Mouse (Mus musculus) heart, embryonic 11.5 days (tissue): Measurements from ENCODE around the gene Rnf145. TPM values are rescaled to one million over a fixed set of nuclear protein-coding genes. Genes with fewer than 3 reads are reported as not detected.

Source experiments
- ATAC-seq: fragments of 200-750 bp; cut with Nextera tagmentation; replicated peaks from 2 replicates; pipeline ENCODE4 v1.8.0; 2017; ENCODE audit warnings: moderate library complexity; ENCODE audit not compliant: insufficient number of reproducible peaks, low FRiP score, low TSS enrichment
- H3K27ac ChIP-seq: fragments of 300-500 bp; sonication (generic); 2 replicates; pipeline ENCODE4 v1.5.1; 2014; ENCODE audit warnings: mild to moderate bottlenecking, low read depth, low read length
- H3K27me3 ChIP-seq: fragments of 300-500 bp; sonication (generic); 2 replicates; pipeline ENCODE4 v1.6.1; 2014; ENCODE audit warnings: mild to moderate bottlenecking, low read length, mixed read lengths; ENCODE audit not compliant: control insufficient read depth, insufficient read depth
- H3K36me3 ChIP-seq: fragments of 300-500 bp; sonication (generic); 2 replicates; pipeline ENCODE4 v1.6.1; 2014; ENCODE audit warnings: mild to moderate bottlenecking, low read length, moderate library complexity, mixed read lengths; ENCODE audit not compliant: control insufficient read depth, insufficient read depth
- H3K4me1 ChIP-seq: fragments of 300-500 bp; sonication (generic); 2 replicates; pipeline ENCODE4 v1.6.1; 2014; ENCODE audit warnings: low read length; ENCODE audit not compliant: control insufficient read depth, insufficient read depth
- H3K4me2 ChIP-seq: fragments of 300-500 bp; sonication (generic); 2 replicates; pipeline ENCODE4 v1.6.1; 2014; ENCODE audit warnings: mild to moderate bottlenecking, moderate library complexity
- H3K4me3 ChIP-seq: fragments of 300-500 bp; sonication (generic); 2 replicates; pipeline ENCODE4 v1.5.1; 2014; ENCODE audit warnings: low read depth, low read length
- H3K9ac ChIP-seq: fragments of 300-500 bp; sonication (generic); 2 replicates; pipeline ENCODE4 v1.6.1; 2014; ENCODE audit warnings: mild to moderate bottlenecking, low read depth, low read length, moderate library complexity
- H3K9me3 ChIP-seq: fragments of 300-500 bp; sonication (generic); replicated peaks from 2 replicates; pipeline ENCODE4 v1.6.1; 2016; ENCODE audit warnings: low read length; ENCODE audit not compliant: control insufficient read depth
- WGBS: fragments of 180-500 bp; shearing (Covaris S2); extraction: QIAGEN DNeasy Blood & Tissue Kit; methylation state at CpG from one replicate; pipeline ENCODE4 v1.1.7; 2014; ENCODE audit not compliant: insufficient replicate concordance; 5-methylcytosine and 5-hydroxymethylcytosine counted together
- polyA plus RNA-seq: library from polyadenylated mRNA; unstranded; fragments of >200 nt; fragmentation: Nextera tagmentation; extraction: Ambion mirVana; gene quantifications from 2 replicates; pipeline ENCODE4 v1.2.1, GENCODE M21; 2014

The Rnf145 gene
- polyA plus RNA-seq, 1 experiment from 2014 or later, result 60.4 TPM

- Histone ChIP-seq H3K4me1 (peaks cover 4% of the 10 kb centered on the region; the same call in 1 of the 2 replicates), H3K4me3 (no peak overlapping the region), H3K9ac (no peak overlapping the region), H3K27me3 (no peaks in the 10 kb centered on the region), H3K4me2 (peak overlapping the region; percentile 44), H3K36me3 (peaks cover 32% of the 10 kb centered on the region), H3K9me3 (no peaks in the 10 kb centered on the region), H3K27ac (peak overlapping the region; percentile 73)
- ATAC-seq, result no peak
- WGBS, result 85% methylated on average over 14 of the region's 14 CpGs
Observed at GRCm38 (mm10) chr11:44528560-44529199, 9.9 kb downstream of the Rnf145 start.

GRCm38 (mm10) chr11:44529200-44529599, 10.4 kb downstream of the Rnf145 start:
- Histone ChIP-seq H3K4me1 (peaks cover 4% of the 10 kb centered on the region; the same call in 1 of the 2 replicates), H3K27ac (peak overlapping the region; percentile 73), H3K36me3 (peaks cover 32% of the 10 kb centered on the region), H3K4me2 (peak overlapping the region; percentile 44), H3K4me3 (no peak overlapping the region), H3K9ac (no peak overlapping the region), H3K9me3 (no peaks in the 10 kb centered on the region), H3K27me3 (no peaks in the 10 kb centered on the region)
- WGBS, result 72% methylated on average over 12 of the region's 12 CpGs
- ATAC-seq, result peak; percentile 87

GRCm38 (mm10) chr11:44529716-44530115, 11.0 kb downstream of the Rnf145 start:
- H3K4me2 ChIP-seq, result peak overlapping the region; percentile 28; the same call in 1 of the 2 replicates
- peaks cover 4% of the 10 kb centered on the region; the same call in 1 of the 2 replicates for H3K4me1 ChIP-seq
- H3K36me3 ChIP-seq, result peaks cover 32% of the 10 kb centered on the region

GRCm38 (mm10) chr11:44530382-44530781, 11.6 kb downstream of the Rnf145 start:
- H3K36me3 ChIP-seq, result peaks cover 27% of the 10 kb centered on the region
- H3K27ac ChIP-seq, result 0 out of 2 replicates have a peak overlapping the region, but pooled peaks have one; percentile 29
- peak overlapping the region; percentile 27; the same call in 1 of the 2 replicates for H3K4me2 ChIP-seq
- H3K9me3 ChIP-seq, result no peaks in the 10 kb centered on the region
- 0 out of 2 replicates have a peak overlapping the region, but pooled peaks have one; percentile 6 for H3K9ac ChIP-seq
- 56% methylated on average over 8 of the region's 8 CpGs for WGBS
- ATAC-seq, result no peak
- H3K27me3 ChIP-seq, result no peaks in the 10 kb centered on the region
- H3K4me1 ChIP-seq, result peaks cover 4% of the 10 kb centered on the region; the same call in 1 of the 2 replicates
- no peak overlapping the region for H3K4me3 ChIP-seq

More at GRCm38 (mm10) chr11:44529716-44530115, 11.0 kb downstream of the Rnf145 start:
- WGBS, result 85% methylated on average over 5 of the region's 5 CpGs
- Histone ChIP-seq H3K9me3 (no peaks in the 10 kb centered on the region), H3K4me3 (no peak overlapping the region), H3K27me3 (no peaks in the 10 kb centered on the region), H3K9ac (no peak overlapping the region), H3K27ac (peak overlapping the region; percentile 36; the same call in 1 of the 2 replicates)
- no peak for ATAC-seq

- Histone ChIP-seq H3K9me3 (no peaks in the 10 kb centered on the region), H3K27me3 (no peaks in the 10 kb centered on the region), H3K27ac (peak overlapping the region; percentile 35; the same call in 1 of the 2 replicates), H3K4me1 (peaks cover 4% of the 10 kb centered on the region), H3K4me3 (no peak overlapping the region), H3K36me3 (peaks cover 23% of the 10 kb centered on the region), H3K4me2 (peak overlapping the region; percentile 27; the same call in 1 of the 2 replicates), H3K9ac (no peak overlapping the region)
- WGBS, result 74% methylated on average over 11 of the region's 11 CpGs
- no peak for ATAC-seq
Observed at GRCm38 (mm10) chr11:44530867-44531266, 12.1 kb downstream of the Rnf145 start.

GRCm38 (mm10) chr11:44531617-44532016, 12.9 kb downstream of the Rnf145 start:
- H3K27ac ChIP-seq, result no peak overlapping the region
- WGBS, result 85% methylated on average over 4 of the region's 4 CpGs
- no peak overlapping the region for H3K4me3 ChIP-seq
- no peak for ATAC-seq
- no peaks in the 10 kb centered on the region for H3K27me3 ChIP-seq
- H3K36me3 ChIP-seq, result peaks cover 19% of the 10 kb centered on the region
- no peak overlapping the region for H3K9ac ChIP-seq
- no peaks in the 10 kb centered on the region for H3K9me3 ChIP-seq
- H3K4me1 ChIP-seq, result peaks cover 4% of the 10 kb centered on the region
- H3K4me2 ChIP-seq, result no peak overlapping the region

- no peak for ATAC-seq
- peaks cover 4% of the 10 kb centered on the region for H3K4me1 ChIP-seq
- H3K27me3 ChIP-seq, result no peaks in the 10 kb centered on the region
- no peak overlapping the region for H3K9ac ChIP-seq
- no peak overlapping the region for H3K27ac ChIP-seq
- WGBS, result 92% methylated on average over 17 of the region's 17 CpGs
- H3K36me3 ChIP-seq, result peaks cover 16% of the 10 kb centered on the region
- H3K4me3 ChIP-seq, result no peak overlapping the region
- H3K9me3 ChIP-seq, result no peaks in the 10 kb centered on the region
- H3K4me2 ChIP-seq, result no peak overlapping the region
Observed at GRCm38 (mm10) chr11:44532846-44533781, 14.3 kb downstream of the Rnf145 start.

- no peak overlapping the region for H3K27ac ChIP-seq
- 81% methylated on average over 12 of the region's 12 CpGs for WGBS
- no peak overlapping the region for H3K9ac ChIP-seq
- H3K4me2 ChIP-seq, result no peak overlapping the region
- H3K4me3 ChIP-seq, result no peak overlapping the region
- no peaks in the 10 kb centered on the region for H3K27me3 ChIP-seq
- H3K9me3 ChIP-seq, result no peaks in the 10 kb centered on the region
- peaks cover 14% of the 10 kb centered on the region for H3K36me3 ChIP-seq
- H3K4me1 ChIP-seq, result peaks cover 4% of the 10 kb centered on the region
- ATAC-seq, result no peak
Observed at GRCm38 (mm10) chr11:44534999-44535750, 16.4 kb downstream of the Rnf145 start.
